Mouse (Mus musculus): Measurements from ENCODE around the gene Tatdn2.

- TF ChIP-seq CTCF (IDR thresholded peaks at IDR 0.05; ENCODE audit: extremely low read depth, insufficient read depth, insufficient read length, insufficient replicate concordance) (no peak), POLR2A (IDR thresholded peaks at IDR 0.05; ENCODE audit: low read depth, low read length) (no peak)
Measured at GRCm38 (mm10) chr6:113675991-113676390, 20.9 kb upstream of the Tatdn2 start.
